Mouse (Mus musculus) megakaryocyte progenitor cell, adult 5-6 weeks (primary cell): ENCODE data around the gene Gm49337. TPM values are rescaled to one million over a fixed set of nuclear protein-coding genes. Genes with fewer than 3 reads are reported as not detected.

Experiments used
- ATAC-seq: replicated peaks from 2 replicates; pipeline ENCODE4 v1.8.0; 2016; ENCODE audit warnings: mild to moderate bottlenecking, moderate TSS enrichment, inconsistent platforms; ENCODE audit not compliant: poor library complexity
- total RNA-seq, 2 experiments: library from RNA; stranded (forward) in 1 of 2; stranded (reverse) in 1 of 2; fragments of 157-497, 149-512 nt in 1 of 2; fragments of 200-1000 nt in 1 of 2; gene quantifications; 2 replicates each; pipeline versions ENCODE4 v1.2.3 to v1.2.4; 2015 to 2017

The Gm49337 gene
- total RNA-seq, 2 experiments from 2014 or later: 0.12 TPM; not detected in 1

GRCm38 (mm10) chr4:116304551-116304950 lies 131.4 kb downstream of the Gm49337 start:
- no peak for ATAC-seq

GRCm38 (mm10) chr4:116317575-116317974 lies 144.4 kb downstream of the Gm49337 start:
- no peak for ATAC-seq

- no peak for ATAC-seq
Measured at GRCm38 (mm10) chr4:116322127-116322526, 148.9 kb downstream of the Gm49337 start.

- ATAC-seq: no peak
Measured at GRCm38 (mm10) chr4:116329256-116329655, 156.1 kb downstream of the Gm49337 start.

DNA sequence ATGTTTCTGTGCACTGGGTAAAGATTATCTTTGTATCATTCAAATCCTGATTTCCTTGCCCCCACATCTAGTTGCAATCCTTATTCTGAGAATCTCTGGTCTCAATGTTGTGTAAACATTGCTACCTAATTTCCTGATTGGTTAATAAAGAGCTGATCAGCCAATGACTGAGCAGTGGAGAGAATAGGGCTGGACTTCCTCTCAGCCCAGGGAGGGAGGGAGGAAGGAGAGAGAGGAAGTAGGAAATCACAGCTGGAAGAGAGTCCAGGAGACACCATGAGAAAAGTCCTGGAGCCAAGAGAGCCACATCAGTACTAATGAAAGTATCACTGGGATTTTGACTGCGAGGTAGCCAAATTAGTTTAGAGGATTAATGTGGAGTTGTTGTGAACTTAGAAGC lies 163.1 kb downstream of the Gm49337 start:
- ATAC-seq: 0 out of 2 replicates have a peak, but pooled peaks have one; percentile 29

- ATAC-seq: peak; percentile 87
Measured at GRCm38 (mm10) chr4:116342119-116342518, 168.9 kb downstream of the Gm49337 start.

Other genes with a start within 250 kb of the Gm49337 start
- not detected in 2 replicates for gene Dmbx1, start 233.5 kb upstream of the Gm49337 start, total RNA-seq (2015)
- gene Dmbx1, start 233.5 kb upstream of the Gm49337 start, total RNA-seq (2017): not detected in 2 replicates
- gene Faah, start 155.5 kb upstream of the Gm49337 start, total RNA-seq (2015): 0.83 and 1.2 TPM in 2 replicates
- 0.58 and 1.7 TPM in 2 replicates for gene Faah, start 155.5 kb upstream of the Gm49337 start, total RNA-seq (2017)
- gene Nsun4, start 119.5 kb upstream of the Gm49337 start, total RNA-seq (2015): 8.2 and 8.9 TPM in 2 replicates
- 8.7 and 8.9 TPM in 2 replicates for gene Nsun4, start 119.5 kb upstream of the Gm49337 start, total RNA-seq (2017)
- gene Uqcrh, start 98.3 kb upstream of the Gm49337 start, total RNA-seq (2015): 497 and 547 TPM in 2 replicates
- gene Uqcrh, start 98.3 kb upstream of the Gm49337 start, total RNA-seq (2017): 395 and 400 TPM in 2 replicates
- gene Lrrc41, start 98.1 kb upstream of the Gm49337 start, total RNA-seq (2015): 19.9 and 22.1 TPM in 2 replicates
- gene Lrrc41, start 98.1 kb upstream of the Gm49337 start, total RNA-seq (2017): 16.1 and 23.7 TPM in 2 replicates
- gene Rad54l, start 49.7 kb upstream of the Gm49337 start, total RNA-seq (2015): 23.4 and 26.0 TPM in 2 replicates
- 27.2 and 33.9 TPM in 2 replicates for gene Rad54l, start 49.7 kb upstream of the Gm49337 start, total RNA-seq (2017)
- gene Pomgnt1, start 49.5 kb upstream of the Gm49337 start, total RNA-seq (2015): 8.2 and 13.1 TPM in 2 replicates
- gene Pomgnt1, start 49.5 kb upstream of the Gm49337 start, total RNA-seq (2017): 12.5 and 16.9 TPM in 2 replicates
- gene Lurap1, start 22.0 kb upstream of the Gm49337 start, total RNA-seq (2015): not detected in 2 replicates
- gene Lurap1, start 22.0 kb upstream of the Gm49337 start, total RNA-seq (2017): 0.10 TPM in 1 of 2 replicates, not detected in the other
- gene Tspan1, start 5.8 kb upstream of the Gm49337 start, total RNA-seq (2015): not detected in 2 replicates
- gene Tspan1, start 5.8 kb upstream of the Gm49337 start, total RNA-seq (2017): 0.07 TPM in 1 of 2 replicates, not detected in the other
- gene 1700042G07Rik, start within 50 bp of the Gm49337 start, total RNA-seq (2015): not detected in 2 replicates
- not detected in 2 replicates for gene 1700042G07Rik, start within 50 bp of the Gm49337 start, total RNA-seq (2017)
- gene Pik3r3, start 48.2 kb downstream of the Gm49337 start, total RNA-seq (2015): 0.07 TPM in 2 replicates
- 0.29 and 1.1 TPM in 2 replicates for gene Pik3r3, start 48.2 kb downstream of the Gm49337 start, total RNA-seq (2017)